Mouse (Mus musculus) limb, embryonic 15.5 days (tissue): ENCODE measurements around the gene Nmrk1. TPM values are rescaled to one million over a fixed set of nuclear protein-coding genes. Genes with fewer than 3 reads are reported as not detected.

ENCODE experiments used
- ATAC-seq: fragments of 200-750 bp; cut with Nextera tagmentation; 2 replicates; pipeline ENCODE4 v1.8.0; 2017; ENCODE audit warnings: low read depth, moderate TSS enrichment; ENCODE audit not compliant: insufficient number of reproducible peaks, low FRiP score, low TSS enrichment
- H3K27ac ChIP-seq: fragments of 300-500 bp; sonication (generic); 2 replicates; pipeline ENCODE4 v1.5.1; 2015; ENCODE audit warnings: moderate library complexity, mild to moderate bottlenecking, inconsistent platforms
- H3K27me3 ChIP-seq: fragments of 300-500 bp; sonication (generic); 2 replicates; pipeline ENCODE4 v1.6.1; 2015; ENCODE audit warnings: inconsistent platforms
- H3K36me3 ChIP-seq: fragments of 300-500 bp; sonication (generic); 2 replicates; pipeline ENCODE4 v1.6.1; 2015; ENCODE audit warnings: inconsistent platforms
- H3K4me1 ChIP-seq: fragments of 300-500 bp; sonication (generic); 2 replicates; pipeline ENCODE4 v1.6.1; 2015; ENCODE audit warnings: inconsistent platforms
- H3K4me2 ChIP-seq: fragments of 300-500 bp; sonication (generic); 2 replicates; pipeline ENCODE4 v1.6.1; 2015; ENCODE audit warnings: mild to moderate bottlenecking, inconsistent platforms
- H3K4me3 ChIP-seq: fragments of 300-500 bp; sonication (generic); 2 replicates; pipeline ENCODE4 v1.5.1; 2015; ENCODE audit warnings: mild to moderate bottlenecking, inconsistent platforms
- H3K9ac ChIP-seq: fragments of 300-500 bp; sonication (generic); 2 replicates; pipeline ENCODE4 v1.6.1; 2015; ENCODE audit warnings: inconsistent platforms
- H3K9me3 ChIP-seq: fragments of 300-500 bp; sonication (generic); 2 replicates; pipeline ENCODE4 v1.6.1; 2016; ENCODE audit warnings: inconsistent platforms
- WGBS: fragments of 180-500 bp; shearing (Covaris S2); methylation state at CpG from one replicate; pipeline ENCODE4 v1.1.7; 2015; 5-methylcytosine and 5-hydroxymethylcytosine counted together
- polyA plus RNA-seq: library from polyadenylated mRNA; unstranded; fragments of >200 nt; fragmentation: Nextera tagmentation; extraction: Ambion mirVana; gene quantifications from 2 replicates; pipeline ENCODE4 v1.2.1, GENCODE M21; 2015

The Nmrk1 gene
- polyA plus RNA-seq, 1 experiment from 2014 or later, result 19.1 TPM

DNA sequence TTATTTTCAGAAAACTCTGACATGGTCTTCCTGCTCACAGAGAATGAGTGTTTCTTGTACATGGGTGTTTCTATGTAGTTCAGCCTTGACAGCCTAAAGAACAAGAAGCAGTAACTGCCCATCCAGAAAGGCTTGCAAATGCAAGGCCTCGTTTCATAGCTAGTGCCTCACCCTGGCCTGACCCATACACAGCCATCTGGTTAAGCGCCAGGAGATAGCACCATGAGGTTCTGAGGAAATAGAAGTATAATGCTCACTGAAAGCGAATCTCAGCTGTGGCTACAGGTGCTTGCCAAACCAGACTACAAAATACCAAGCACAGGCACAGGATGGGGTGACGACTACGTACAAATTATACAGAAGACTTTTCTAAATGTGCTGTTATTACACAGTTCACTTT, 34.9 kb upstream of the Nmrk1 start:
- Histone ChIP-seq H3K9me3 (no peaks in the 10 kb centered on the region), H3K4me1 (no peaks in the 10 kb centered on the region), H3K36me3 (0 out of 2 replicates have a peak, but pooled peaks cover 7% of the 10 kb centered on the region), H3K27me3 (no peaks in the 10 kb centered on the region), H3K4me2 (no peak overlapping the region), H3K4me3 (no peak overlapping the region), H3K27ac (no peak overlapping the region), H3K9ac (no peak overlapping the region)
- no peak for ATAC-seq
- WGBS, result 84% methylated on average over 5 of the region's 5 CpGs

DNA sequence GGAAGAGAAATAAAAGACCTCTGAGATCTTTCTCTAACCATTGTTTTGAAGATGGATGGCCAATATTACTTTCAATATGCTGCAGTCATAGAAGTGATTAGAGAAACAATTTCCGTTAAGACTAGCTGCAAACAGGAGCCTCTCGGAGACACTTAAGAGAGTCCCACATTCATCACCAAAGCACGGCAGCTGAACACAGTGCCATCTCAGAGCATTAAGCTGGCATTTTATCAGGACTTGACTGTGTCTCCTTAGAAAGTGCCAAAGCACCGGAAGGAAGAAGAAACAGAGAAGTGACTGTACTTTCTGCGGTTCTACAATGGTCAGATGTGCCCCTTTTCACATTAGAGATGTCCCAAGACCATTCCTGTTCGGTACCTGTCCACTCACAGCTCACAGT, 34.0 kb upstream of the Nmrk1 start:
- H3K4me1 ChIP-seq, result no peaks in the 10 kb centered on the region
- H3K9me3 ChIP-seq, result no peaks in the 10 kb centered on the region
- no peak for ATAC-seq
- H3K36me3 ChIP-seq, result peaks cover 7% of the 10 kb centered on the region; the same call in 1 of the 2 replicates
- WGBS, result 81% methylated on average over 6 of the region's 6 CpGs
- no peaks in the 10 kb centered on the region for H3K27me3 ChIP-seq
- H3K9ac ChIP-seq, result no peak overlapping the region
- H3K4me2 ChIP-seq, result no peak overlapping the region
- no peak overlapping the region for H3K4me3 ChIP-seq
- no peak overlapping the region for H3K27ac ChIP-seq

DNA sequence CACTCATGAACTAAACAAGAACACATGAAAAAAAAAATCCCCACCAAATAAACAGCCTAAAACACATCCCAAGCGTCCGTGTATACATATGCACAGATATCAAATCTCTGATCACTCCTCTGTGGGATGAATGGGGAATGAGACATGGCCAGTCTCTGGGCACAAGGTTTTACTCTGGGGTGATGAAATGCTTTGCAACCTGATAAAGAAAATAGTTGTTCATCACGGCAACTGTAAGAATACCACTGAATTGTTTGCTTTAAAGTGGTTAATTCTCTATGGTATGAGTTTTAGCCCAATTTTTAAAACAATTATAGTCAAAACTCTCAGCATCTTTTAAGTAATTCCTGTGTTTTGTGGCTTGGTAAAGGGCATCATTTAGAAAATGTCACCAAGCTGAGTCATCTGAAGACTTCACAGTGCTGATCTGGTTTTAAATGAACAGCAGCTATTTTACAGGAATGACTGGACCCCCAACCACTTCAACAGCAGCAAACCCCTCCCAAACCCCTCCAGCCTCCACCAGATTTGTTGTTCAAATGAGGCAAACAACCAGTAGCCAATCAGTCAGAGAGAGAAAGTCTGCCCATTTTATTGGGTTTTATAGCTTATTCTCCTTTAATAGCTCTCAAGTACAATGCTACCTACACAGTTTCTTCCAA, 33.4 kb upstream of the Nmrk1 start:
- Histone ChIP-seq H3K36me3 (peaks cover 9% of the 10 kb centered on the region; the same call in 1 of the 2 replicates), H3K27ac (no peak overlapping the region), H3K4me2 (no peak overlapping the region), H3K4me1 (no peaks in the 10 kb centered on the region), H3K4me3 (no peak overlapping the region), H3K9ac (no peak overlapping the region), H3K27me3 (no peaks in the 10 kb centered on the region), H3K9me3 (no peaks in the 10 kb centered on the region)
- 83% methylated on average over 3 of the region's 3 CpGs for WGBS
- no peak for ATAC-seq

DNA sequence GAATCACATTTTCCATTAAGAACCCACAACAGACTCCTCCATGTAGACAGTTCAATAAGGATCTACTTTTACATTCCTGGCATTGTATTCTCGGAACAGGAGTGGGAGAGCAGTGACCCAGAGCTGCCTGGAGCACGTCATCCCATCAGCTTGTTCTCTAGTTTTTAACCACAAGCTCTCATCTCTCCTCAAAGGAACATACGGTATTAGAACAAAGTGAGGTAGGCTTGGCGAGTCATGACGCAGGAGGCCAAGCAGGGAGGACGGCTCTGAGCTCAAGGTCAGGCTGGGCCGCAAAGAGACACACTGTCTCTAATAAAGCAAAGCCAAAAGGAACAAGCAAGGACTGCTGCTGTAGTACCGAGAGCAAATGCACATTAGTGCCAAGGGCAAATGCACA, 32.7 kb upstream of the Nmrk1 start:
- H3K4me2 ChIP-seq, result no peak overlapping the region
- 73% methylated on average over 8 of the region's 8 CpGs for WGBS
- H3K4me3 ChIP-seq, result no peak overlapping the region
- no peaks in the 10 kb centered on the region for H3K27me3 ChIP-seq
- peaks cover 9% of the 10 kb centered on the region; the same call in 1 of the 2 replicates for H3K36me3 ChIP-seq
- no peaks in the 10 kb centered on the region for H3K4me1 ChIP-seq
- H3K9ac ChIP-seq, result no peak overlapping the region
- no peak overlapping the region for H3K27ac ChIP-seq
- H3K9me3 ChIP-seq, result no peaks in the 10 kb centered on the region
- ATAC-seq, result no peak

DNA sequence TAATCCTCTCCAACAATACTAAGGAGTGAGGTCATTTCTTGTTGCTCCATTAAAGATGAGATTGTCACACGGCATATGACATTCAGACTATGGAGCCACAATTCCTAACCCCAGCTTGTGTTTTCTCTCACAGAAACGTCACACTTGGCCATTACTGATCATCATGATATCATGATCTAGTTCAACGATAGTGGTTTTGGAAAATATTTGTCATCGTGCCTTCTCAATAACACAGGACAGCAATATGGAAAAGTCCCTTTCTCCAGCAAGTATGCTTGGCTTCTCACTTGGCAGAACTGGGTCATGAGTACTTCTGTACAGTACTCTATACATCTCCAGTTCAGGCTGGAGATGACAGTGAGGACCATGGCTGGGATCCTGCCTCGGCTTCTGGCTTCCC, 32.1 kb upstream of the Nmrk1 start:
- H3K9me3 ChIP-seq, result no peaks in the 10 kb centered on the region
- no peaks in the 10 kb centered on the region for H3K4me1 ChIP-seq
- H3K4me3 ChIP-seq, result no peak overlapping the region
- peaks cover 9% of the 10 kb centered on the region; the same call in 1 of the 2 replicates for H3K36me3 ChIP-seq
- H3K9ac ChIP-seq, result no peak overlapping the region
- no peak overlapping the region for H3K4me2 ChIP-seq
- no peak overlapping the region for H3K27ac ChIP-seq
- 84% methylated on average over 5 of the region's 5 CpGs for WGBS
- H3K27me3 ChIP-seq, result no peaks in the 10 kb centered on the region
- ATAC-seq, result no peak

DNA sequence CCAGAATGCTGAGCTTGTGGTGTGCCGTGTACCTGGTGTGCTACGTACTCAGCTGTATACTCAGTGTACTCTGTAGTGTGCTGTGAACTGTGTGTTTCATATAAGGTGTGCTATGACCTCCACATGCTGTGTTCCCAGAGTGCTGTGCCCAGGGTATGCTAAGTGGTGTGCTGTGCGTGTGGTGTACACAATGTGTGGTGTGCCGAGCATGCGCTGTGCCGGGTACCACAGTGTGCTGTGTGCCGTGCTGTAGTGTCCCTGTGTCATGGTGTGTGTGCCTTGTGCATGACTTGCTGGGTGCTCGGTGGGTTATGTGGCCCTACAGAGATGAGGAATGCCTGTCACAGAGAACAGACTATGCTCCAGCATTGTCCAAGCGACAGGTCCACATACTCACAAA, 31.1 kb upstream of the Nmrk1 start:
- Histone ChIP-seq H3K4me1 (no peaks in the 10 kb centered on the region), H3K4me2 (no peak overlapping the region), H3K4me3 (no peak overlapping the region), H3K27ac (no peak overlapping the region), H3K9me3 (no peaks in the 10 kb centered on the region), H3K27me3 (no peaks in the 10 kb centered on the region), H3K9ac (no peak overlapping the region), H3K36me3 (peaks cover 9% of the 10 kb centered on the region; the same call in 1 of the 2 replicates)
- ATAC-seq, result no peak
- 95% methylated on average over 9 of the region's 9 CpGs for WGBS

DNA sequence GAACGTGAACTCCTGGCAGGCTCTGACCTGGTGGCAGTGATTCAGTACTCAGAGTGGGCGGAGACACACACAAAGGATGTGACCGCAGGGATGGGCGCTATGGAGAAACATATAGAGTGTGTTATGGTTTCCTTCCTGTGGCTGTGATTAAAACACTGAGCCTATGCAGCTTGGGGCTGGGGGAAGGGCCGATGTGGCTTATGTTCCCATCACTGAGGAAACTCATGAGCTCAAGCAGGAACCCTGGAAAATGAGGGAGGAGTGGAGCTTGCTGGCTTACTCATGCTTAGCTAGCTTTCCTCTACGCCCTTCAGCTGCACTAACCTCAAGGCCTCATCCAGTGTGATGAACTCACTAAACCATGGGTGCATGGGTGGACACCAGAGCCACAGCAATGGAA, 28.7 kb upstream of the Nmrk1 start:
- Histone ChIP-seq H3K4me3 (no peak overlapping the region), H3K9ac (no peak overlapping the region), H3K27ac (no peak overlapping the region), H3K36me3 (peaks cover 9% of the 10 kb centered on the region; the same call in 1 of the 2 replicates), H3K4me2 (no peak overlapping the region), H3K4me1 (peaks cover 9% of the 10 kb centered on the region), H3K27me3 (no peaks in the 10 kb centered on the region), H3K9me3 (no peaks in the 10 kb centered on the region)
- ATAC-seq, result no peak
- 80% methylated on average over 6 of the region's 6 CpGs for WGBS

DNA sequence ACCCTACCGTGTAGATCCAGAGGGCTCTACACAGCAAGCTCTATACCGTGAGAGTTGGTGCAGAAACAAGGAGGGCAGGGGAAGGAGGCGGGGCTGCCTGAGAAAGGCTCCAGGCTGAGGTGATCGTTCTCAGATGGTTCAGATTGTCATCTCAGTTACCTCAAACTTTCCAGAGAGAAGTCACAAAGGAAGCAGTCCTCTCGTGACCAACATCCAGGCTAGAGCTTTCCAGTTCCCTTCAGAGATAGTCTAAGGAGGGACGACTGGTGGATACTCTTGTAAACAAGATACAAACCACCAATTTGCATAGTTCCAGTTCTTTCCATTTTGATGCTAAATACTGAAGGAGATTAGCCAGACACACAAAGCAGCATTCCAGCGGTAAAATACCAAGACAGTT, 23.8 kb upstream of the Nmrk1 start:
- no peaks in the 10 kb centered on the region for H3K9me3 ChIP-seq
- peaks cover 2% of the 10 kb centered on the region; the same call in 1 of the 2 replicates for H3K36me3 ChIP-seq
- H3K4me3 ChIP-seq, result no peak overlapping the region
- no peak overlapping the region for H3K9ac ChIP-seq
- H3K4me2 ChIP-seq, result no peak overlapping the region
- no peaks in the 10 kb centered on the region for H3K27me3 ChIP-seq
- no peak for ATAC-seq
- 53% methylated on average over 7 of the region's 7 CpGs for WGBS
- H3K4me1 ChIP-seq, result peaks cover 9% of the 10 kb centered on the region
- H3K27ac ChIP-seq, result no peak overlapping the region

DNA sequence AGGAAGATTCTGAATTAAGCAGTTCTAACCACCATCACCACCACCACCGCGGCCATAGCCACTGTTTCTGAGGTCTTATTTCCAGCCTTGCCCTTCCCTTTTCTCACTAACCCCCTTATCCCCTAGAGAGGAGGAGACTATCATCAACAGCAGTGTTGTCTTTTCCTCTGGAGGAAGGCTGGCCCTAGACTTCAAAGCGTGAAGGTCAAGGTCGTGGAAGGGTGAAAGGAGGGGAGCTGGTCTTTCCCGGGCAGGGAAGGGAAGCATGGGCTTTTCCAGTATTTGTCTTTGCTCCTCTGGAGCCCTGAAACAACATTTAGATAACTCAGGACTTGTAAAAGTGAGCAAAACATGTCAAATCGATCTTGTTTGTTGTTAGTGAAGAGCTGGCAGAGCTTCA, 22.8 kb upstream of the Nmrk1 start:
- H3K4me2 ChIP-seq, result no peak overlapping the region
- no peak overlapping the region for H3K9ac ChIP-seq
- peaks cover 14% of the 10 kb centered on the region for H3K4me1 ChIP-seq
- H3K27ac ChIP-seq, result no peak overlapping the region
- no peaks in the 10 kb centered on the region for H3K36me3 ChIP-seq
- H3K4me3 ChIP-seq, result no peak overlapping the region
- 71% methylated on average over 6 of the region's 6 CpGs for WGBS
- ATAC-seq, result no peak
- H3K27me3 ChIP-seq, result no peaks in the 10 kb centered on the region
- no peaks in the 10 kb centered on the region for H3K9me3 ChIP-seq

DNA sequence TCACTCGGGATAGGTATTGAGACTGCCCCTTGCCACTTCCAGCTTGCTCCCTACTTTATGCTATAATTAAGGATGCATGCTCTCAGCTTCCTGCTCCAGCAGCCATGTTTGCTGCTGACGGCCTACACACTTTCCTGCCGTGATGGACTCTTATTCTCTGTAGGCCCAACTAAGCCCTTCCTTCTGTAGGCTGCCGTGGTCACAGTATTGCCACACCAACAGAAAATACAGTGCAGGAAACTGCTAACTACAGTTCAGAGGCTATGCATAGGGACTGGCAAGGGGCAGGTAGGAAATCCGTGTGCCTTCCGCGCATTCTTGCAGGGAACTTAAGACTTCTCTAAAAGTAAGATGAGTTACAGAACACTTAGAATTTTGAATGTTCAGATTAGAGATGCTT, 17.4 kb upstream of the Nmrk1 start:
- Histone ChIP-seq H3K9me3 (no peaks in the 10 kb centered on the region), H3K27ac (0 out of 2 replicates have a peak overlapping the region, but pooled peaks have one; percentile 35), H3K4me3 (no peak overlapping the region), H3K4me2 (no peak overlapping the region), H3K9ac (no peak overlapping the region), H3K36me3 (no peaks in the 10 kb centered on the region), H3K4me1 (peaks cover 7% of the 10 kb centered on the region), H3K27me3 (no peaks in the 10 kb centered on the region)
- 78% methylated on average over 7 of the region's 7 CpGs for WGBS
- ATAC-seq, result no peak

DNA sequence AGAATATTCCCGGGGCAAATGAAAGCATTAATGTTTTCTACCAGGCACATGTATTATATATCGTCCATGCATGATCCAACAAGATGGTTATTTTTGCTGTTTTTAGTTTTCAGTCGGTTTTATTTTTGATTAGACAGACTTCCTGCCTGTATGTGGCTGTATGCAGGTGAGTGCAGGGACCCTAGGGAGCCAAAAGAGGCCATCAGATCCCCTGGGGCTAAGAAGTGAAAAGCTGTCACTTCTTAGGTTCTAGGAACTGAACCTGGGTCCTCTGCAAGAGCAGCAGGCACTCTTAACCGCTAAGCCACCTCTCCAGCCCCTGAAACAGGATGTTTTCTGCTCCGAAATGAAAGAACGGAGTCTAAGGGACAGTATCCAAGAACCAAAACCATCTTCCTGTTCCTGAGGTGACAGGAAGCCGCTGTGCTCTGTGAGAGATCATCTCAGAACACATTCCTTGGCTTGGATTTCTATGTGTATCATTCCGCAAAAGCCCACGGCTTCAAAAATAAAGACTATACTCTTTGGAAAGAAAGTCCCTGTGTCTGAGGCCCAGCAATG, 16.0 kb upstream of the Nmrk1 start:
- Histone ChIP-seq H3K4me3 (no peak overlapping the region), H3K4me1 (peaks cover 7% of the 10 kb centered on the region), H3K27me3 (no peaks in the 10 kb centered on the region), H3K27ac (peak overlapping the region; percentile 12; the same call in 1 of the 2 replicates), H3K9me3 (no peaks in the 10 kb centered on the region), H3K36me3 (no peaks in the 10 kb centered on the region), H3K4me2 (no peak overlapping the region), H3K9ac (no peak overlapping the region)
- no peak for ATAC-seq
- WGBS, result 70% methylated on average over 9 of the region's 9 CpGs

DNA sequence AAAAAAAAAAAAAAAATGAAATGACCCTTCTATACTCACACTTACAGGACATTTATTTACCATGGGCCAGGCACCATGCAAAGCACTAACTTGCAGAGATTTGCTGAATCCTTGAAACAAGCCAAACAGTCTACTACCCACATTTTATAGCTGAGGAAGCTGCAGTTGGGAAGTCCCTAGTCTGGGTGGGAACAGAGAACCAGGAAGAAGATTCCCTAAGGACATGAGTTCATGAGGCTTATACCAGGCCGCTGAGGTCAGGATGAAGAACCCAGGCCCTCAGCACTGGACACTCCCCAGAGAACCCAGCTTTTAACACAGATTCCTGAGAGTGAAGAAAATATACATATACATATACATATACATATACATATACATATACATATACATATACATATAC, 14.2 kb upstream of the Nmrk1 start:
- Histone ChIP-seq H3K27ac (no peak overlapping the region), H3K4me2 (no peak overlapping the region), H3K4me1 (peaks cover 7% of the 10 kb centered on the region), H3K27me3 (no peaks in the 10 kb centered on the region), H3K4me3 (no peak overlapping the region), H3K36me3 (no peaks in the 10 kb centered on the region), H3K9me3 (no peaks in the 10 kb centered on the region), H3K9ac (no peak overlapping the region)
- ATAC-seq, result no peak
- WGBS, result 74% methylated on average over 1 of the region's 1 CpGs
